Comparison of ENCODE assay signal across 7 mouse cellular contexts in genomic region chr3:100922506-100923375, GRCm38 (mm10). TPM values are rescaled to one million over a fixed set of nuclear protein-coding genes. Genes with fewer than 3 reads are reported as not detected.
A peak's percentile ranks its signal among the peaks of the same experiment; 100 is the strongest.
DNase-seq lines count a peak whose midpoint lies in the region; ATAC-seq and TF ChIP-seq lines count a peak whose summit lies in the region.

No protein-coding gene starts in this region.

- H3K4me2 ChIP-seq in neural tube, embryonic 11.5 days (ENCODE audit: low read depth): peak overlapping the region; percentile 63

- 43% methylated on average over 26 of the region's 28 CpGs for WGBS in neural tube, embryonic 11.5 days
- 41% methylated on average over 28 of the region's 28 CpGs for WGBS in hindbrain, embryonic 10.5 days

- H3K27me3 ChIP-seq in neural tube, embryonic 11.5 days (ENCODE audit: control insufficient read depth, insufficient read depth, low read length): no peaks in the 10 kb centered on the region
- H3K27me3 ChIP-seq in hindbrain, embryonic 10.5 days (ENCODE audit: insufficient read depth, poor library complexity, severe bottlenecking): no peaks in the 10 kb centered on the region

- H3K36me3 ChIP-seq in neural tube, embryonic 11.5 days (ENCODE audit: control insufficient read depth, insufficient read depth, low read length): no peaks in the 10 kb centered on the region; the same call in 1 of the 2 replicates
- H3K36me3 ChIP-seq in hindbrain, embryonic 10.5 days: peaks cover 13% of the 10 kb centered on the region

- TF ChIP-seq CTCF in cortical plate, adult 2 months (IDR thresholded peaks at IDR 0.05; ENCODE audit: extremely low read depth, insufficient read depth, low read length): no peak

- peak overlapping the region; percentile 64 for H3K9ac ChIP-seq in neural tube, embryonic 11.5 days (ENCODE audit: low read length)

- peak; percentile 64 for ATAC-seq in neural tube, embryonic 11.5 days (ENCODE audit: insufficient read depth, low FRiP score, low TSS enrichment)
- ATAC-seq in megakaryocyte-erythroid progenitor cell, adult 5-6 weeks (replicated peaks; ENCODE audit: low FRiP score, low TSS enrichment, poor library complexity, severe bottlenecking): peak; percentile 12

- peak overlapping the region; percentile 52 for H3K4me3 ChIP-seq in neural tube, embryonic 11.5 days (ENCODE audit: low read depth, low read length)
- peak overlapping the region; percentile 42 for H3K4me3 ChIP-seq in cortical plate, adult 2 months (ENCODE audit: insufficient read depth, low read length)
- H3K4me3 ChIP-seq in hindbrain, embryonic 10.5 days: peak overlapping the region; percentile 72

- H3K27ac ChIP-seq in neural tube, embryonic 11.5 days (ENCODE audit: low read depth, low read length): peak overlapping the region; percentile 35; the same call in 1 of the 2 replicates
- no peak overlapping the region for H3K27ac ChIP-seq in cortical plate, adult 2 months (ENCODE audit: insufficient read depth, low read length)
- H3K27ac ChIP-seq in hindbrain, embryonic 10.5 days: peak overlapping the region; percentile 95

- no peak for TF ChIP-seq POLR2A in cortical plate, adult 2 months (IDR thresholded peaks at IDR 0.05; ENCODE audit: extremely low read depth, insufficient read depth, low read length)

- peaks cover 6% of the 10 kb centered on the region; the same call in 1 of the 2 replicates for H3K4me1 ChIP-seq in neural tube, embryonic 11.5 days (ENCODE audit: control insufficient read depth, insufficient read depth, low read length)
- peaks cover 3% of the 10 kb centered on the region for H3K4me1 ChIP-seq in cortical plate, adult 2 months (ENCODE audit: control insufficient read depth, insufficient read depth, low read length)
- peaks cover 49% of the 10 kb centered on the region for H3K4me1 ChIP-seq in hindbrain, embryonic 10.5 days (replicated peaks)

- H3K9me3 ChIP-seq in neural tube, embryonic 11.5 days (ENCODE audit: control insufficient read depth, low read length): no peaks in the 10 kb centered on the region
- no peaks in the 10 kb centered on the region for H3K9me3 ChIP-seq in hindbrain, embryonic 10.5 days

- no peak for DNase-seq in neural tube, embryonic 11.5 days (ENCODE audit: low spot score)
- DNase-seq in neural tube, embryonic 10.5 days (ENCODE audit: extremely low spot score, low spot score): no peak
- no peak for DNase-seq in hindbrain, embryonic 10.5 days (ENCODE audit: low spot score)
- DNase-seq in adrenal gland, adult 8-10 months: no peak
- no peak for DNase-seq in frontal cortex, postnatal 14 days (ENCODE audit: low spot score in 2 of 2)

RNA-seq across cellular contexts. Expression of gene Trim45, which starts 0.7 kb away (rescaled TPM):
- 5.0 TPM in 2 replicates for polyA plus RNA-seq in neural tube, embryonic 11.5 days (2014; fragmentation: Nextera tagmentation; extraction: Ambion mirVana)
- 8.1 and 8.7 TPM in 2 replicates for polyA plus RNA-seq in cortical plate, adult 2 months (2012; rRNA removed)
- 5.0 and 7.9 TPM in 2 replicates for polyA plus RNA-seq in hindbrain, embryonic 10.5 days (2016; fragmentation: Nextera tagmentation; extraction: Ambion mirVana)
- total RNA-seq in megakaryocyte-erythroid progenitor cell, adult 5-6 weeks (2014; fragmentation: Nextera tagmentation): 1.0 and 1.1 TPM in 2 replicates
- total RNA-seq in megakaryocyte-erythroid progenitor cell, adult 5-6 weeks (2017): 1.2 and 4.8 TPM in 2 replicates
- 1 to 10 TPM; 4.6 to 5.4 (median 5.2) TPM for total RNA-seq in adrenal gland, adult 8-10 months (2022)

RNA-seq across cellular contexts. Expression of gene Ttf2, which starts 46.7 kb away (rescaled TPM):
- 24.7 and 25.4 TPM in 2 replicates for polyA plus RNA-seq in neural tube, embryonic 11.5 days (2014; fragmentation: Nextera tagmentation; extraction: Ambion mirVana)
- 1.1 and 1.2 TPM in 2 replicates for polyA plus RNA-seq in cortical plate, adult 2 months (2012; rRNA removed)
- 24.3 and 28.1 TPM in 2 replicates for polyA plus RNA-seq in hindbrain, embryonic 10.5 days (2016; fragmentation: Nextera tagmentation; extraction: Ambion mirVana)
- total RNA-seq in megakaryocyte-erythroid progenitor cell, adult 5-6 weeks (2014; fragmentation: Nextera tagmentation): 23.5 and 37.1 TPM in 2 replicates
- 27.3 and 30.1 TPM in 2 replicates for total RNA-seq in megakaryocyte-erythroid progenitor cell, adult 5-6 weeks (2017)
- total RNA-seq in adrenal gland, adult 8-10 months (2022): 10 to 100 TPM; 10.5 to 14.8 (median 13.8) TPM

Comparison
In these comparisons a context has a peak if more than half of its experiments do, and no peak if none do; other contexts are left out.
1. RNA of gene Ttf2, which starts 46.7 kb away (polyA plus RNA-seq): 24.7 to 25.4 TPM in neural tube, embryonic 11.5 days and 24.3 to 28.1 TPM in hindbrain, embryonic 10.5 days; 1.1 to 1.2 TPM in cortical plate, adult 2 months; every median in the first group is over 10 times any median in the second.
2. Peak in every context shown above with its lines, with median percentiles within 50 percentile points of each other: H3K4me3 ChIP-seq.